Mouse (Mus musculus) stomach, embryonic 15.5 days (tissue): ENCODE measurements around the gene Myh6. TPM values are rescaled to one million over a fixed set of nuclear protein-coding genes. Genes with fewer than 3 reads are reported as not detected.
A peak's percentile ranks its signal among the peaks of the same experiment; 100 is the strongest.

Experiments
- ATAC-seq: fragments of 200-750 bp; cut with Nextera tagmentation; 2 replicates; pipeline ENCODE4 v1.8.0; 2017; ENCODE audit warnings: low read depth, moderate number of reproducible peaks, moderate TSS enrichment; ENCODE audit not compliant: insufficient read depth, low FRiP score
- H3K27ac ChIP-seq: fragments of 300-500 bp; sonication (generic); 2 replicates; pipeline ENCODE4 v1.5.1; 2015; ENCODE audit warnings: mild to moderate bottlenecking, inconsistent platforms
- H3K27me3 ChIP-seq: fragments of 300-500 bp; sonication (generic); replicated peaks from 2 replicates; pipeline ENCODE4 v1.6.1; 2015; ENCODE audit warnings: inconsistent platforms
- H3K36me3 ChIP-seq: fragments of 300-500 bp; sonication (generic); 2 replicates; pipeline ENCODE4 v1.6.1; 2015; ENCODE audit warnings: inconsistent platforms
- H3K4me1 ChIP-seq: fragments of 300-500 bp; sonication (generic); 2 replicates; pipeline ENCODE4 v1.6.1; 2015; ENCODE audit warnings: inconsistent platforms
- H3K4me2 ChIP-seq: fragments of 300-500 bp; sonication (generic); 2 replicates; pipeline ENCODE4 v1.6.1; 2015; ENCODE audit warnings: mild to moderate bottlenecking, inconsistent platforms
- H3K4me3 ChIP-seq: fragments of 300-500 bp; sonication (generic); replicated peaks from 2 replicates; pipeline ENCODE4 v1.5.1; 2015; ENCODE audit warnings: inconsistent platforms
- H3K9ac ChIP-seq: fragments of 300-500 bp; sonication (generic); 2 replicates; pipeline ENCODE4 v1.6.1; 2015; ENCODE audit warnings: inconsistent platforms
- H3K9me3 ChIP-seq: fragments of 300-500 bp; sonication (generic); 2 replicates; pipeline ENCODE4 v1.6.1; 2016; ENCODE audit warnings: inconsistent platforms
- WGBS: fragments of 180-500 bp; shearing (Covaris S2); methylation state at CpG from one replicate; pipeline ENCODE4 v1.1.7; 2015; 5-methylcytosine and 5-hydroxymethylcytosine counted together
- microRNA counts: library from miRNA; unstranded; fragments of <30 nt; microRNA quantifications from one replicate; lab custom pipeline; 2016
- microRNA-seq: library from miRNA; unstranded; fragments of <30 nt; microRNA quantifications from one replicate; pipeline ENCODE4, GENCODE M21; 2016
- polyA plus RNA-seq: library from polyadenylated mRNA; unstranded; fragments of >200 nt; fragmentation: Nextera tagmentation; extraction: Ambion mirVana; gene quantifications from 2 replicates; pipeline ENCODE4 v1.2.1, GENCODE M21; 2015

Gene Myh6
- polyA plus RNA-seq, 1 experiment from 2014 or later, result 2.3 TPM

DNA sequence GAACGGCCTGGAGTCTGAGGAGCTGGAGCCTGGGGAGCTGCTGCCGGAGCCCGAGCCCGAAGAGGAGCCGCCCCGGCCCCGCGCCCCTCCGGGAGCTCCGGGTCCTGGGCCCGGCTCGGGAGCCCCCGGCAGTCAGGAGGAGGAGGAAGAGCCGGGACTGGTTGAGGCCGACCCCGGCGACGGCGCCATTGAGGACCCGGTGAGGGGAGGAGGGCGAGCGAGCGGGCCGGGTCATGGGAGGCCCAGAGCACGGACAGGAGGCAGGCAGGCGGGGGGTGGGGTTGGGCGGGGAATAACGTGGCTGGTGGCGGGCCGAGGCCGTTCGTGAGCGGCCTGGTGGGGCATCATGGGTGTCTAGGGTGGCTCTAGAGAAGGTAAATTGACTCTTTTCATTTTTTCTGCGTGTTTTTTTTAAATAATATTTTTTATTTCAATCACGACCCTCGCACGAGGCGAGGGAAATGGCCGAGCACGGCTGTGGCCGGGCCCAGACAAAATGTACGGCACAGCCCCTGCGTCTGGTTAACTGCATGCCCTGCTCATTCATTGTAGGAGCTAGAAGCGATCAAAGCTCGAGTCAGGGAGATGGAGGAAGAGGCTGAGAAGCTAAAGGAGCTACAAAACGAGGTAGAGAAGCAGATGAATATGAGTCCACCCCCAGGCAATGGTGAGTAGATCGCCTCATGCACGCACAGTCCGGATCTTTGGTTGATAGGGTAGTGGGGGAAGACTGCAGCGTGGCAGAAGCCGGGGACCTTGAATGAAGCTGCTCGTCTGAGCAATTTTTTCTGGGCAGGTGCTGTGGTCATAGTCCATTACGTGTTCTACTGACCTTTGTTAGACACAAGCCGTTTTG is 72.2 kb downstream of the Myh6 start:
- WGBS, result under 1% methylated on average over 45 of the region's 54 CpGs
- no peaks in the 10 kb centered on the region for H3K9me3 ChIP-seq
- peak overlapping the region; percentile 75 for H3K4me2 ChIP-seq
- no peaks in the 10 kb centered on the region for H3K27me3 ChIP-seq
- peaks cover 13% of the 10 kb centered on the region; the same call in 1 of the 2 replicates for H3K4me1 ChIP-seq
- peak; percentile 47 for ATAC-seq
- peaks cover 15% of the 10 kb centered on the region for H3K36me3 ChIP-seq
- peak overlapping the region; percentile 89 for H3K27ac ChIP-seq
- peak overlapping the region; percentile 90 for H3K4me3 ChIP-seq
- peak overlapping the region; percentile 98 for H3K9ac ChIP-seq

DNA sequence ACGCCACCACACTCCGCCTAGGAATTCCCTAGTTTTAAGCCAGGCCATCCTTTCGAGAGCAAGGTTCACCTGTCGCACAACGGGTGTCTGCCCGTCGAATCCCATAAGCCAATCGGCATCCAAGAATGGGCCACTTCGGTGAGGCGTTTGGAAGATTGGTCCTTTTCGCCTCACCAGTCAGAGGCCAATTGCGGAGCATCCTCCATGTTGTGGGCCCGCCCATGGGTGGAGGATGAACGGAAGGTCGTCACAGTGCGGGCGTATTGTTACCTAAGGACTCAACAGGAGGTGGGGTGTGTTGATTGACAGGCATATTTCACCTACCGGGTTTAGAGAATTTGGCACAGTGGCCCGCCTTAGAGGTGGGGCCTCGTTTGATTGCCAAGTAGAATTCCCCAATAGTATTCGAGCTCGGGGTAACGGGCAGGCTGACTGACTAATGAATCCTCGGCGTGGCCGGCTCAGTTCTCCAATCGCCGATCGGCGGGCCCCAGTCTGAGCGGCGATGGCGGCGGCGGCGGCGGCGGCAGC is 73.0 kb downstream of the Myh6 start:
- ATAC-seq, result peak; percentile 99
- Histone ChIP-seq H3K36me3 (peaks cover 15% of the 10 kb centered on the region), H3K9ac (peak overlapping the region; percentile 98), H3K27ac (peak overlapping the region; percentile 89), H3K4me3 (peak overlapping the region; percentile 90), H3K4me1 (peaks cover 13% of the 10 kb centered on the region; the same call in 1 of the 2 replicates), H3K27me3 (no peaks in the 10 kb centered on the region), H3K9me3 (no peaks in the 10 kb centered on the region), H3K4me2 (peak overlapping the region; percentile 52)
- WGBS, result under 1% methylated on average over 38 of the region's 38 CpGs

DNA sequence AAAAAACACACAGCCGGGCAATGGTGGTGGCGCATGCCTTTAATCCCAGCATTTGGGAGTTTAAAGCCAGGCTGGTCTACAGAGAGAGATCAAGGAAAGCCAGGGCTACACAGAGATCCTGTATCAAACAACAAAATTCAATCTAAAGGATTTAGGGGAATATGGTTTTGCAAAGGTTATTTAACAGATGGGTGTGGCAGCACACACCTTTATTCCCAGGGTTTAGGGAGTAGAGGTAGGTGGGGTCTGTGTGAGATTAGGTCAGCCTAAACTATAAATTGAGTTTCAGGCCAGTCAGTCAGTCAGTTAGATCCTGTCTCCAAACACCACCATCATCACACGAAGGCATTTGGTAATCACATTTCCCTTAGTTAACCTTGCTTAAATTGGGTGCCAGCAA is 74.5 kb downstream of the Myh6 start, which contains the start of gene Pabpn1:
Gene Pabpn1 (plus strand): TSS at position 301 of the 400 bp plus-strand sequence.
- no peaks in the 10 kb centered on the region for H3K27me3 ChIP-seq
- no peak for ATAC-seq
- peak within 1 kb of the TSS; percentile 89 for H3K27ac ChIP-seq
- peaks cover 9% of the 10 kb centered on the region for H3K36me3 ChIP-seq
- WGBS, result 87% methylated on average over 3 of the region's 3 CpGs
- peaks cover 11% of the 10 kb centered on the region; the same call in 1 of the 2 replicates for H3K4me1 ChIP-seq
- H3K4me3 ChIP-seq, result peak within 1 kb of the TSS; percentile 90
- H3K9me3 ChIP-seq, result no peaks in the 10 kb centered on the region
- peak within 1 kb of the TSS; percentile 52 for H3K4me2 ChIP-seq
- H3K9ac ChIP-seq, result no peak within 1 kb of the TSS

MicroRNA genes within 50 kb of the gene (microRNA counts, 519-probe panel; counts per million panel counts)
- microRNA mmu-miR-208a (lab: Ali Mortazavi, UCI) (1,773 counts per million, percentile 15 among the panel's probes with 10 or more counts), microRNA mmu-miR-208b (lab: Ali Mortazavi, UCI) (1,673 counts per million, percentile 10 among the panel's probes with 10 or more counts)

Small RNA genes within 50 kb of the gene (microRNA-seq; reads per million reads assigned to microRNA genes)
- gene Mir208a (2.5 reads per million, percentile 7 among the genes with 10 or more reads in this experiment), gene Mir208b (77.3 reads per million, percentile 46 among the genes with 10 or more reads in this experiment)

Other genes starting within 250 kb of the Myh6 start
- gene Slc7a8, start 185.0 kb downstream of the Myh6 start, polyA plus RNA-seq, result 8.1 and 12.8 TPM in 2 replicates
- 0.18 TPM in 1 of 2 replicates, not detected in the other for gene Rnf212b, start 152.8 kb downstream of the Myh6 start, polyA plus RNA-seq
- 8.4 and 10.6 TPM in 2 replicates for gene Homez, start 96.0 kb downstream of the Myh6 start, polyA plus RNA-seq
- 2.4 and 2.7 TPM in 2 replicates for gene Ppp1r3e, start 89.4 kb downstream of the Myh6 start, polyA plus RNA-seq
- 4.2 and 4.3 TPM in 2 replicates for gene Bcl2l2, start 83.5 kb downstream of the Myh6 start, polyA plus RNA-seq
- gene Gm20521, start 83.5 kb downstream of the Myh6 start, polyA plus RNA-seq, result 0.19 and 0.53 TPM in 2 replicates
- gene Pabpn1, start 74.4 kb downstream of the Myh6 start, polyA plus RNA-seq, result 111 and 113 TPM in 2 replicates
- 45.5 and 48.6 TPM in 2 replicates for gene Slc22a17, start 53.8 kb downstream of the Myh6 start, polyA plus RNA-seq
- 27.7 and 30.4 TPM in 2 replicates for gene Efs, start 40.8 kb downstream of the Myh6 start, polyA plus RNA-seq
- 0.13 TPM in 1 of 2 replicates, not detected in the other for gene Il25, start 34.2 kb downstream of the Myh6 start, polyA plus RNA-seq
- 3.6 and 4.6 TPM in 2 replicates for gene Cmtm5, start 30.7 kb downstream of the Myh6 start, polyA plus RNA-seq
- gene Gm17428, start 10.0 kb upstream of the Myh6 start, polyA plus RNA-seq, result not detected in 2 replicates
- gene Myh7, start 27.7 kb upstream of the Myh6 start, polyA plus RNA-seq, result 5.3 and 7.5 TPM in 2 replicates
- gene Ngdn, start 48.5 kb upstream of the Myh6 start, polyA plus RNA-seq, result 81.2 and 88.0 TPM in 2 replicates
- 4.4 and 5.1 TPM in 2 replicates for gene Zfhx2, start 125.4 kb upstream of the Myh6 start, polyA plus RNA-seq
- 19.4 and 21.6 TPM in 2 replicates for gene Thtpa, start 127.9 kb upstream of the Myh6 start, polyA plus RNA-seq
- gene Ap1g2, start 139.7 kb upstream of the Myh6 start, polyA plus RNA-seq, result 38.5 and 42.5 TPM in 2 replicates
- 1.6 and 2.1 TPM in 2 replicates for gene Jph4, start 150.0 kb upstream of the Myh6 start, polyA plus RNA-seq